Mouse (Mus musculus) ES-E14 (cell line): Measurements from ENCODE around the gene Mum1l1.

Experiments
- ZC3H11A ChIP-seq: IDR thresholded peaks from 2 replicates; pipeline ENCODE4 v1.6.1; 2012; ENCODE audit warnings: low read depth, mild to moderate bottlenecking, inconsistent platforms, low read length, borderline replicate concordance
- ZNF384 ChIP-seq: IDR thresholded peaks from 2 replicates; pipeline ENCODE4 v1.6.1; 2012; ENCODE audit warnings: low read depth, low read length, inconsistent platforms

DNA sequence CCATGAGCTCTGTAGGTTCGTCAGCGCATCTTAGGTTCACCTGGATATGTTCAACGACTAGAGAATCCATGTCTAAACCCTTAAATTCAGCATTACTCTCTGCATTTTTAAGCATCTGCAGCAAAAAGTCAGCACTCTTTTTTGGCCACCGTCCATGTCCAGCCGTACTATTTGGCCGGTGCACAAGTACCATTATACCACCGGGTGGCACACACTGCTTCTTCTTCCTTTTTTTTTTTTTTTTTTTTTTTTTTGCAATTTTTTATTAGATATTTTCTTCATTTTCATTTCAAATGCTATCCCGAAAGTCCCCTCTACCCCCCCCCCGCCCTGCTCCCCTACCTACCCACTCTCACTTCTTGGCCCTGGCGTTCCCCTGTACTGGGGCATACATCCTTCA lies 47.2 kb downstream of the Mum1l1 start:
- no peak for TF ChIP-seq ZC3H11A
- 0 out of 2 replicates have a peak, but pooled peaks have one; percentile 34 for TF ChIP-seq ZNF384
